Mouse (Mus musculus) E14TG2a.4 (cell line): ENCODE measurements around the gene Mre11a.

Experiments
- H3K27me3 ChIP-seq: 2 replicates; pipeline ENCODE4 v1.6.1; 2014; ENCODE audit warnings: low read length, control low read depth; ENCODE audit not compliant: insufficient read depth
- H3K36me3 ChIP-seq: 2 replicates; pipeline ENCODE4 v1.6.1; 2014; ENCODE audit warnings: low read length, control low read depth; ENCODE audit not compliant: insufficient read depth
- H3K4me1 ChIP-seq: replicated peaks from 2 replicates; pipeline ENCODE4 v1.6.1; 2014; ENCODE audit warnings: low read depth, low read length, control low read depth
- H3K4me3 ChIP-seq: replicated peaks from 2 replicates; pipeline ENCODE4 v1.5.1; 2014; ENCODE audit warnings: mild to moderate bottlenecking, low read length
- H3K9me3 ChIP-seq: 2 replicates; pipeline ENCODE4 v1.6.1; 2014; ENCODE audit warnings: low read length, control low read depth
- CTCF ChIP-seq: conservative IDR thresholded peaks from 2 replicates; pipeline ENCODE4 v1.5.1; 2014; ENCODE audit warnings: low read length
- NANOG ChIP-seq: IDR thresholded peaks from 2 replicates; pipeline ENCODE4 v1.6.1; 2014; ENCODE audit warnings: borderline replicate concordance, low read length, mixed read lengths
- POU5F1 ChIP-seq: IDR thresholded peaks from 2 replicates; pipeline ENCODE4 v1.6.1; 2014; ENCODE audit warnings: low read length, borderline replicate concordance

The Mre11a gene

GRCm38 (mm10) chr9:14787356-14787755 lies 2.9 kb downstream of the Mre11a start:
- Histone ChIP-seq H3K36me3 (peaks cover 72% of the 10 kb centered on the region), H3K4me3 (no peak overlapping the region), H3K4me1 (peaks cover 42% of the 10 kb centered on the region), H3K27me3 (no peaks in the 10 kb centered on the region), H3K9me3 (no peaks in the 10 kb centered on the region)
- no peak for TF ChIP-seq POU5F1
- no peak for TF ChIP-seq NANOG
- TF ChIP-seq CTCF = no peak

GRCm38 (mm10) chr9:14805714-14806113 lies 21.3 kb downstream of the Mre11a start:
- no peaks in the 10 kb centered on the region for H3K27me3 ChIP-seq
- no peak overlapping the region for H3K4me3 ChIP-seq
- TF ChIP-seq NANOG = no peak
- no peaks in the 10 kb centered on the region for H3K9me3 ChIP-seq
- H3K4me1 ChIP-seq = peaks cover 8% of the 10 kb centered on the region; the same call in 1 of the 2 replicates
- H3K36me3 ChIP-seq = peaks cover 96% of the 10 kb centered on the region

- Histone ChIP-seq H3K4me1 (peaks cover 8% of the 10 kb centered on the region; the same call in 1 of the 2 replicates), H3K4me3 (no peak overlapping the region), H3K9me3 (no peaks in the 10 kb centered on the region), H3K36me3 (peaks cover 96% of the 10 kb centered on the region), H3K27me3 (no peaks in the 10 kb centered on the region)
- no peak for TF ChIP-seq POU5F1
- TF ChIP-seq NANOG = no peak
- TF ChIP-seq CTCF = no peak
These were observed 22.3 kb downstream of the Mre11a start for GRCm38 (mm10) chr9:14806786-14807185.

- H3K36me3 ChIP-seq = peaks cover 95% of the 10 kb centered on the region
- TF ChIP-seq NANOG (no peak), POU5F1 (no peak), CTCF (no peak)
- no peaks in the 10 kb centered on the region for H3K27me3 ChIP-seq
- H3K4me1 ChIP-seq = peaks cover 8% of the 10 kb centered on the region; the same call in 1 of the 2 replicates
- no peak overlapping the region for H3K4me3 ChIP-seq
- H3K9me3 ChIP-seq = no peaks in the 10 kb centered on the region
These were observed 25.7 kb downstream of the Mre11a start for GRCm38 (mm10) chr9:14810111-14810510.

- Histone ChIP-seq H3K27me3 (no peaks in the 10 kb centered on the region), H3K9me3 (no peaks in the 10 kb centered on the region), H3K4me3 (no peak overlapping the region), H3K36me3 (peaks cover 93% of the 10 kb centered on the region), H3K4me1 (peaks cover 10% of the 10 kb centered on the region)
- TF ChIP-seq CTCF (no peak), POU5F1 (no peak), NANOG (no peak)
These were observed 36.9 kb downstream of the Mre11a start for GRCm38 (mm10) chr9:14821396-14821795.

- Histone ChIP-seq H3K4me3 (no peak overlapping the region), H3K27me3 (no peaks in the 10 kb centered on the region), H3K36me3 (peaks cover 89% of the 10 kb centered on the region), H3K9me3 (no peaks in the 10 kb centered on the region), H3K4me1 (peaks cover 10% of the 10 kb centered on the region)
- TF ChIP-seq CTCF = no peak
- no peak for TF ChIP-seq NANOG
- TF ChIP-seq POU5F1 = no peak
These were observed 40.4 kb downstream of the Mre11a start for GRCm38 (mm10) chr9:14824840-14825239.

GRCm38 (mm10) chr9:14827875-14828274 lies 43.4 kb downstream of the Mre11a start:
- H3K4me3 ChIP-seq = no peak overlapping the region
- H3K4me1 ChIP-seq = peaks cover 10% of the 10 kb centered on the region
- no peaks in the 10 kb centered on the region for H3K9me3 ChIP-seq
- H3K27me3 ChIP-seq = no peaks in the 10 kb centered on the region
- no peak for TF ChIP-seq CTCF
- TF ChIP-seq NANOG = no peak
- no peak for TF ChIP-seq POU5F1
- peaks cover 89% of the 10 kb centered on the region for H3K36me3 ChIP-seq

- Histone ChIP-seq H3K4me3 (no peak overlapping the region), H3K9me3 (no peaks in the 10 kb centered on the region), H3K27me3 (no peaks in the 10 kb centered on the region), H3K4me1 (no peaks in the 10 kb centered on the region), H3K36me3 (peaks cover 92% of the 10 kb centered on the region)
- TF ChIP-seq CTCF = no peak
- no peak for TF ChIP-seq NANOG
- no peak for TF ChIP-seq POU5F1
These were observed 47.6 kb downstream of the Mre11a start for GRCm38 (mm10) chr9:14832046-14832445.

- Histone ChIP-seq H3K36me3 (peaks cover 66% of the 10 kb centered on the region), H3K27me3 (no peaks in the 10 kb centered on the region), H3K4me3 (no peak overlapping the region), H3K9me3 (no peaks in the 10 kb centered on the region), H3K4me1 (no peaks in the 10 kb centered on the region)
- no peak for TF ChIP-seq POU5F1
- TF ChIP-seq CTCF = no peak
- no peak for TF ChIP-seq NANOG
These were observed 51.1 kb downstream of the Mre11a start for GRCm38 (mm10) chr9:14835335-14836075.
